In the genomic region with DNA sequence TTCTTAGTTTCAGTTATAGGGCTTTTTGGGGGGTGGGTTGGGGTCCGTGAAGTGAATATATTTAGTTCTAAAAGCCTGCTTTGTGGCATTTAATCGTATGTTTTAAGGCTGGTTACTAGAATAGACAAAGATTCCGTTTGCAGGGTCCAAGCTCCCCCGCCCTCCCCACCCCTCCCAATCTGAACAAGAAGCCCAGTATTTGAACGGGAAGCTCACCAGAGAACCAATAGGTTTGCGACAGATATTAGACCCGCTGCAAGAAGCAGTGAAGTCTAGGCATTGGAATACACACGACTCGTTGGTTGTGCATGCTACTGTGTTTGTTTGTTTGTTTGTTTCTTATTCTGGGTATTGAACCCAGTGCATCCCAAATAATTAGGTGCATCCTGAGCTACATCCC, we compare ENCODE assay signal across 13 mouse cellular contexts. TPM values are rescaled to one million over a fixed set of nuclear protein-coding genes. Genes with fewer than 3 reads are reported as not detected.
DNase-seq lines count a peak whose midpoint lies in the region; ATAC-seq and TF ChIP-seq lines count a peak whose summit lies in the region.
"Had no signal": no experiment of that assay in that cellular context is flagged by ENCODE, and none has a peak within 500 bp of the region (broad histone marks: within the 10 kb centered on the region; RNA-seq: fewer than 3 reads in every experiment).

No protein-coding gene starts in this region.

- no peaks in the 10 kb centered on the region for H3K36me3 ChIP-seq in heart, embryonic 12.5 days
- H3K36me3 ChIP-seq in lung, postnatal 0 days (ENCODE audit: insufficient read depth, low read length): no peaks in the 10 kb centered on the region
- H3K36me3 ChIP-seq in embryonic facial prominence, embryonic 15.5 days: no peaks in the 10 kb centered on the region
- H3K36me3 ChIP-seq in stomach, embryonic 15.5 days: no peaks in the 10 kb centered on the region
- H3K36me3 ChIP-seq: lung, embryonic 15.5 days had no signal

- ATAC-seq in heart, embryonic 12.5 days (ENCODE audit: insufficient number of reproducible peaks, low FRiP score): no peak
- no peak for ATAC-seq in lung, postnatal 0 days
- no peak for ATAC-seq in embryonic facial prominence, embryonic 15.5 days (ENCODE audit: insufficient number of reproducible peaks, low FRiP score, low TSS enrichment, low read depth)
- ATAC-seq in stomach, embryonic 15.5 days (ENCODE audit: insufficient read depth, low FRiP score, low read depth): no peak

- no peak overlapping the region for H3K27ac ChIP-seq in heart, embryonic 12.5 days (ENCODE audit: poor library complexity, severe bottlenecking)
- no peak overlapping the region for H3K27ac ChIP-seq in lung, postnatal 0 days (ENCODE audit: low read length)
- H3K27ac ChIP-seq in embryonic facial prominence, embryonic 15.5 days (replicated peaks): no peak overlapping the region
- no peak overlapping the region for H3K27ac ChIP-seq in stomach, embryonic 15.5 days
- H3K27ac ChIP-seq: lung, embryonic 15.5 days had no signal

- H3K4me1 ChIP-seq in heart, embryonic 12.5 days (replicated peaks): peaks cover 4% of the 10 kb centered on the region
- H3K4me1 ChIP-seq in lung, postnatal 0 days (ENCODE audit: insufficient read depth, low read depth, low read length): peaks cover 6% of the 10 kb centered on the region; the same call in 1 of the 2 replicates
- no peaks in the 10 kb centered on the region for H3K4me1 ChIP-seq in lung, adult 2 months (ENCODE audit: control insufficient read depth, insufficient read depth, low read length)
- H3K4me1 ChIP-seq in embryonic facial prominence, embryonic 15.5 days: peaks cover 10% of the 10 kb centered on the region
- H3K4me1 ChIP-seq in stomach, embryonic 15.5 days: peaks cover 9% of the 10 kb centered on the region; the same call in 1 of the 2 replicates

- TF ChIP-seq EP300 in lung, postnatal 0 days (IDR thresholded peaks at IDR 0.05): no peak

- peak overlapping the region; percentile 73 for H3K4me2 ChIP-seq in heart, embryonic 12.5 days
- H3K4me2 ChIP-seq in lung, postnatal 0 days (replicated peaks; ENCODE audit: low read depth, low read length): peak overlapping the region; percentile 53; the same call in 1 of the 2 replicates
- H3K4me2 ChIP-seq in embryonic facial prominence, embryonic 15.5 days (replicated peaks): peak overlapping the region; percentile 71; the same call in 1 of the 2 replicates
- peak overlapping the region; percentile 70; the same call in 1 of the 2 replicates for H3K4me2 ChIP-seq in stomach, embryonic 15.5 days

- no peak for TF ChIP-seq POLR2A in lung, adult 2 months (IDR thresholded peaks at IDR 0.05; ENCODE audit: borderline replicate concordance, extremely low read depth, low read depth, low read length)

- TF ChIP-seq CTCF in lung, postnatal 0 days (IDR thresholded peaks at IDR 0.05): no peak
- TF ChIP-seq CTCF in lung, adult 2 months (IDR thresholded peaks at IDR 0.05; ENCODE audit: insufficient read depth, low read length): no peak

- H3K9ac ChIP-seq in heart, embryonic 12.5 days: no peak overlapping the region
- H3K9ac ChIP-seq in lung, postnatal 0 days (replicated peaks; ENCODE audit: low read depth): no peak overlapping the region
- no peak overlapping the region for H3K9ac ChIP-seq in embryonic facial prominence, embryonic 15.5 days
- H3K9ac ChIP-seq in stomach, embryonic 15.5 days: no peak overlapping the region
- H3K9ac ChIP-seq: lung, embryonic 15.5 days had no signal

- H3K4me3 ChIP-seq in heart, embryonic 12.5 days: no peak overlapping the region; the same call in 1 of the 2 replicates
- 0 out of 2 replicates have a peak overlapping the region, but pooled peaks have one; percentile 32 for H3K4me3 ChIP-seq in lung, postnatal 0 days (ENCODE audit: low read depth, low read length)
- no peak overlapping the region for H3K4me3 ChIP-seq in lung, adult 2 months (replicated peaks; ENCODE audit: extremely low read depth, low read depth, low read length)
- peak overlapping the region; percentile 41 for H3K4me3 ChIP-seq in embryonic facial prominence, embryonic 15.5 days (replicated peaks)
- H3K4me3 ChIP-seq in stomach, embryonic 15.5 days (replicated peaks): peak overlapping the region; percentile 45

- peaks cover 73% of the 10 kb centered on the region for H3K27me3 ChIP-seq in heart, embryonic 12.5 days (replicated peaks)
- H3K27me3 ChIP-seq in lung, postnatal 0 days (replicated peaks; ENCODE audit: insufficient read depth, low read length): peaks cover 27% of the 10 kb centered on the region
- peaks cover 67% of the 10 kb centered on the region for H3K27me3 ChIP-seq in embryonic facial prominence, embryonic 15.5 days
- peaks cover 48% of the 10 kb centered on the region for H3K27me3 ChIP-seq in stomach, embryonic 15.5 days (replicated peaks)

- no peak for DNase-seq in heart, postnatal 4 days
- no peak for DNase-seq in lung, postnatal 0 days (ENCODE audit: low spot score)
- no peak for DNase-seq in lung, adult 2 months
- DNase-seq in layer of hippocampus, postnatal 36 days: no peak
- no peak for DNase-seq in urinary bladder, postnatal 4 days (ENCODE audit: low spot score in 2 of 2)
- DNase-seq: cerebellum, postnatal 36 days; heart, adult 18-20 months; kidney, postnatal 10 days had no signal

- no peaks in the 10 kb centered on the region for H3K9me3 ChIP-seq in heart, embryonic 12.5 days (replicated peaks)
- H3K9me3 ChIP-seq in lung, postnatal 0 days (ENCODE audit: low read length): no peaks in the 10 kb centered on the region
- no peaks in the 10 kb centered on the region for H3K9me3 ChIP-seq in embryonic facial prominence, embryonic 15.5 days (replicated peaks)
- H3K9me3 ChIP-seq in stomach, embryonic 15.5 days: no peaks in the 10 kb centered on the region
- H3K9me3 ChIP-seq: lung, embryonic 15.5 days had no signal

- 49% methylated on average over 9 of the region's 9 CpGs for WGBS in heart, embryonic 12.5 days
- 49% methylated on average over 9 of the region's 9 CpGs for WGBS in lung, postnatal 0 days
- 54% methylated on average over 9 of the region's 9 CpGs for WGBS in lung, adult 2 months
- 56% methylated on average over 9 of the region's 9 CpGs for WGBS in embryonic facial prominence, embryonic 15.5 days
- WGBS in stomach, embryonic 15.5 days: 55% methylated on average over 9 of the region's 9 CpGs

RNA-seq across cellular contexts. Expression of a gene that starts 0.9 kb away (rescaled TPM):
- 0.24 and 0.36 TPM in 2 replicates for polyA plus RNA-seq in heart, embryonic 12.5 days (2016; fragmentation: Nextera tagmentation; extraction: Ambion mirVana)
- not detected for total RNA-seq in heart, postnatal 4 days (2021)
- 0.05 TPM in 1 of 2 replicates, not detected in the other for polyA plus RNA-seq in lung, postnatal 0 days (2015; fragmentation: Nextera tagmentation; extraction: Ambion mirVana)
- 0.05 and 0.06 TPM in 2 replicates for polyA plus RNA-seq in lung, adult 2 months (2012; rRNA removed)
- 0.20 and 0.28 TPM in 2 replicates for polyA plus RNA-seq in embryonic facial prominence, embryonic 15.5 days (2015; fragmentation: Nextera tagmentation; extraction: Ambion mirVana)
- polyA plus RNA-seq in stomach, embryonic 15.5 days (2015; fragmentation: Nextera tagmentation; extraction: Ambion mirVana): 0.19 and 0.30 TPM in 2 replicates
- total RNA-seq in layer of hippocampus, postnatal 36 days (2021): not detected
- total RNA-seq: heart, adult 18-20 months; left cerebral cortex, postnatal 10 days had no signal

RNA-seq across cellular contexts. Expression of a gene that starts 18.0 kb away (rescaled TPM):
- 0.56 and 0.68 TPM in 2 replicates for polyA plus RNA-seq in heart, embryonic 12.5 days (2016; fragmentation: Nextera tagmentation; extraction: Ambion mirVana)
- not detected for total RNA-seq in heart, postnatal 4 days (2021)
- 3.3 and 4.1 TPM in 2 replicates for polyA plus RNA-seq in lung, postnatal 0 days (2015; fragmentation: Nextera tagmentation; extraction: Ambion mirVana)
- 0.28 and 0.37 TPM in 2 replicates for polyA plus RNA-seq in lung, adult 2 months (2012; rRNA removed)
- polyA plus RNA-seq in embryonic facial prominence, embryonic 15.5 days (2015; fragmentation: Nextera tagmentation; extraction: Ambion mirVana): 2.0 and 2.2 TPM in 2 replicates
- polyA plus RNA-seq in stomach, embryonic 15.5 days (2015; fragmentation: Nextera tagmentation; extraction: Ambion mirVana): 0.37 and 0.50 TPM in 2 replicates
- total RNA-seq in layer of hippocampus, postnatal 36 days (2021): not detected
- total RNA-seq: heart, adult 18-20 months had no signal

RNA-seq across cellular contexts. Expression of a gene that starts 28.5 kb away (rescaled TPM):
- not detected in 2 replicates for polyA plus RNA-seq in heart, embryonic 12.5 days (2016; fragmentation: Nextera tagmentation; extraction: Ambion mirVana)
- total RNA-seq in heart, postnatal 4 days (2021): not detected
- 0.71 and 0.81 TPM in 2 replicates for polyA plus RNA-seq in lung, postnatal 0 days (2015; fragmentation: Nextera tagmentation; extraction: Ambion mirVana)
- polyA plus RNA-seq in lung, adult 2 months (2012; rRNA removed): 0.22 TPM in 1 of 2 replicates, not detected in the other
- 0.49 and 0.76 TPM in 2 replicates for polyA plus RNA-seq in embryonic facial prominence, embryonic 15.5 days (2015; fragmentation: Nextera tagmentation; extraction: Ambion mirVana)
- polyA plus RNA-seq in stomach, embryonic 15.5 days (2015; fragmentation: Nextera tagmentation; extraction: Ambion mirVana): not detected in 2 replicates
- not detected for total RNA-seq in layer of hippocampus, postnatal 36 days (2021)
- total RNA-seq: heart, adult 18-20 months had no signal
- polyA plus RNA-seq: lung, embryonic 15.5 days had no signal

RNA-seq across cellular contexts. Expression of a gene that starts 40.9 kb away (rescaled TPM):
- polyA plus RNA-seq in heart, embryonic 12.5 days (2016; fragmentation: Nextera tagmentation; extraction: Ambion mirVana): not detected in 2 replicates
- total RNA-seq in heart, postnatal 4 days (2021): not detected
- 4.8 and 4.9 TPM in 2 replicates for polyA plus RNA-seq in lung, postnatal 0 days (2015; fragmentation: Nextera tagmentation; extraction: Ambion mirVana)
- polyA plus RNA-seq in lung, adult 2 months (2012; rRNA removed): 1.9 and 5.0 TPM in 2 replicates
- polyA plus RNA-seq in embryonic facial prominence, embryonic 15.5 days (2015; fragmentation: Nextera tagmentation; extraction: Ambion mirVana): 10.6 and 13.5 TPM in 2 replicates
- 9.6 and 11.7 TPM in 2 replicates for polyA plus RNA-seq in stomach, embryonic 15.5 days (2015; fragmentation: Nextera tagmentation; extraction: Ambion mirVana)
- not detected for total RNA-seq in layer of hippocampus, postnatal 36 days (2021)
- total RNA-seq: left cerebral cortex, postnatal 10 days had no signal

RNA-seq across cellular contexts. Expression of a gene that starts 46.5 kb away (rescaled TPM):
- 0.68 and 0.82 TPM in 2 replicates for polyA plus RNA-seq in heart, embryonic 12.5 days (2016; fragmentation: Nextera tagmentation; extraction: Ambion mirVana)
- total RNA-seq in heart, postnatal 4 days (2021): 1 to 10 TPM; 1.7 to 2.0 TPM
- 0.86 TPM in 2 replicates for polyA plus RNA-seq in lung, postnatal 0 days (2015; fragmentation: Nextera tagmentation; extraction: Ambion mirVana)
- 0.83 and 0.98 TPM in 2 replicates for polyA plus RNA-seq in lung, adult 2 months (2012; rRNA removed)
- polyA plus RNA-seq in embryonic facial prominence, embryonic 15.5 days (2015; fragmentation: Nextera tagmentation; extraction: Ambion mirVana): 2.5 and 3.3 TPM in 2 replicates
- polyA plus RNA-seq in stomach, embryonic 15.5 days (2015; fragmentation: Nextera tagmentation; extraction: Ambion mirVana): 2.5 and 2.8 TPM in 2 replicates
- under 1 TPM; 0.58 to 0.77 TPM for total RNA-seq in layer of hippocampus, postnatal 36 days (2021)

Comparison
In these comparisons a context has a peak if more than half of its experiments do, and no peak if none do; other contexts are left out.
1. H3K4me3 ChIP-seq: peak in lung, postnatal 0 days (single experiment), embryonic facial prominence, embryonic 15.5 days (single experiment) and stomach, embryonic 15.5 days (single experiment); none in heart, embryonic 12.5 days (single experiment) and lung, adult 2 months (single experiment).
2. Peak in every context shown above with its lines, with median percentiles within 50 percentile points of each other: H3K4me2 ChIP-seq.